Mouse (Mus musculus): ENCODE measurements around the gene Serpine2.

DNA sequence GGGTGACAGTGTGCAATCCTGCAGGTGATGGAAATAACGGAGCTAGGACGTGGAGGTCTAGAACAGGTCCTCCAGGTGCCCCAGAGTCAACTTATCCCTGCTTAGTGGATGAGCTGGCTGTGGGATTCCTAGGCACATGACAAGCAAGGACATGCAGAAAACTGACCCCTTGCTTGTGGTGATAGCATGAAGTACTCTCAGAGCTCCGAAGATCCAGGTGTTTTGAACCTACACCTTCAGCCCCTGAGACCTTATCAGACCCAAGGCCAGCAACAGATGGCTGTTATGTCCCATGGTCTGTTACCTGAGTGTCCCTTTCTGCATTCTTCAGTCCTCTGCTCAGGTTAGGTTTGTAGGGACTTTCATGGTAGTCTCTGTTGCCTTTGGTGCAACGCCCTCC, 2.0 kb downstream of the Serpine2 start:
- no peak for TF ChIP-seq POLR2A (IDR thresholded peaks at IDR 0.05; ENCODE audit: insufficient read length, low read depth)
- TF ChIP-seq POLR2AphosphoS2 (IDR thresholded peaks at IDR 0.05; ENCODE audit: insufficient read length, low read depth) = no peak
- TF ChIP-seq TCF12 (IDR thresholded peaks at IDR 0.05; ENCODE audit: insufficient read depth, poor library complexity, severe bottlenecking) = no peak
- no peak for TF ChIP-seq E2F4 (IDR thresholded peaks at IDR 0.05; ENCODE audit: insufficient read depth)
- no peak for TF ChIP-seq USF1 (IDR thresholded peaks at IDR 0.05; ENCODE audit: low read depth)
- no peak for TF ChIP-seq MYOG (IDR thresholded peaks at IDR 0.05; ENCODE audit: control insufficient read depth in 1 of 3, insufficient read depth in 1 of 3, insufficient read length in 2 of 3, low read depth in 2 of 3)
- no peak for TF ChIP-seq MAX (IDR thresholded peaks at IDR 0.05; ENCODE audit: low read depth)
- TF ChIP-seq TCF3 (IDR thresholded peaks at IDR 0.05; ENCODE audit: insufficient read length, low read depth) = no peak
